Mouse (Mus musculus): ENCODE measurements at regions not wholly inside any gene's neighbourhood (a gene's known extent, or its start where the extent isn't known, plus 50 kb on each side); places are given as distances from the start of the nearest gene placed in this dataset.
A peak's percentile ranks its signal among the peaks of the same experiment; 100 is the strongest.

- no peak overlapping the region for H3K4me3 ChIP-seq (ENCODE audit: low read length)
- H3K36me3 ChIP-seq (ENCODE audit: control insufficient read depth, insufficient read depth) = no peaks in the 10 kb centered on the region
- no peak overlapping the region for H3K9ac ChIP-seq (ENCODE audit: low read length)
- no peak overlapping the region for H3K4me2 ChIP-seq (ENCODE audit: low read depth, low read length)
- no peaks in the 10 kb centered on the region for H3K27me3 ChIP-seq (ENCODE audit: control insufficient read depth, insufficient read depth, low read length)
- ATAC-seq (replicated peaks; ENCODE audit: extremely low read depth, insufficient read depth, low FRiP score) = no peak
- no peaks in the 10 kb centered on the region for H3K9me3 ChIP-seq (replicated peaks; ENCODE audit: control insufficient read depth, low read length)
- H3K4me1 ChIP-seq (ENCODE audit: control insufficient read depth, insufficient read depth, low read length) = no peaks in the 10 kb centered on the region
- 34% methylated on average over 3 of the region's 3 CpGs for WGBS
- H3K27ac ChIP-seq (ENCODE audit: low read length) = no peak overlapping the region
Observed at GRCm38 (mm10) chr15:11729381-11729780, 177.7 kb downstream of the Npr3 start.

- no peak overlapping the region for H3K4me2 ChIP-seq (ENCODE audit: low read depth, low read length)
- no peak overlapping the region for H3K27ac ChIP-seq (ENCODE audit: low read length)
- peak; percentile 84 for ATAC-seq (replicated peaks; ENCODE audit: extremely low read depth, insufficient read depth, low FRiP score)
- H3K27me3 ChIP-seq (ENCODE audit: control insufficient read depth, insufficient read depth, low read length) = no peaks in the 10 kb centered on the region
- H3K9ac ChIP-seq (ENCODE audit: low read length) = no peak overlapping the region
- H3K9me3 ChIP-seq (replicated peaks; ENCODE audit: control insufficient read depth, low read length) = no peaks in the 10 kb centered on the region
- H3K36me3 ChIP-seq (ENCODE audit: control insufficient read depth, insufficient read depth) = no peaks in the 10 kb centered on the region
- H3K4me3 ChIP-seq (ENCODE audit: low read length) = no peak overlapping the region
- WGBS = 41% methylated on average over 10 of the region's 10 CpGs
- H3K4me1 ChIP-seq (ENCODE audit: control insufficient read depth, insufficient read depth, low read length) = no peaks in the 10 kb centered on the region
Observed at GRCm38 (mm10) chr15:11725620-11726530, 181.2 kb downstream of the Npr3 start.

GRCm38 (mm10) chr15:11720645-11721044 is 186.4 kb downstream of the Npr3 start:
- no peaks in the 10 kb centered on the region for H3K27me3 ChIP-seq (ENCODE audit: control insufficient read depth, insufficient read depth, low read length)
- no peaks in the 10 kb centered on the region for H3K36me3 ChIP-seq (ENCODE audit: control insufficient read depth, insufficient read depth)
- H3K9me3 ChIP-seq (replicated peaks; ENCODE audit: control insufficient read depth, low read length) = no peaks in the 10 kb centered on the region
- WGBS = 64% methylated on average over 4 of the region's 4 CpGs
- no peak overlapping the region for H3K9ac ChIP-seq (ENCODE audit: low read length)
- H3K4me1 ChIP-seq (ENCODE audit: control insufficient read depth, insufficient read depth, low read length) = no peaks in the 10 kb centered on the region
- H3K27ac ChIP-seq (ENCODE audit: low read length) = no peak overlapping the region
- H3K4me2 ChIP-seq (ENCODE audit: low read depth, low read length) = no peak overlapping the region
- no peak overlapping the region for H3K4me3 ChIP-seq (ENCODE audit: low read length)
- no peak for ATAC-seq (replicated peaks; ENCODE audit: extremely low read depth, insufficient read depth, low FRiP score)

- no peak for ATAC-seq (replicated peaks; ENCODE audit: extremely low read depth, insufficient read depth, low FRiP score)
- Histone ChIP-seq H3K4me2 (ENCODE audit: low read depth, low read length) (no peak overlapping the region), H3K9ac (ENCODE audit: low read length) (no peak overlapping the region), H3K27me3 (ENCODE audit: control insufficient read depth, insufficient read depth, low read length) (no peaks in the 10 kb centered on the region), H3K4me1 (ENCODE audit: control insufficient read depth, insufficient read depth, low read length) (no peaks in the 10 kb centered on the region), H3K4me3 (ENCODE audit: low read length) (no peak overlapping the region), H3K27ac (ENCODE audit: low read length) (no peak overlapping the region), H3K9me3 (replicated peaks; ENCODE audit: control insufficient read depth, low read length) (no peaks in the 10 kb centered on the region), H3K36me3 (ENCODE audit: control insufficient read depth, insufficient read depth) (no peaks in the 10 kb centered on the region)
- 78% methylated on average over 11 of the region's 11 CpGs for WGBS
Observed at GRCm38 (mm10) chr15:11716168-11716842, 190.8 kb downstream of the Npr3 start.

GRCm38 (mm10) chr15:11712481-11713274 is 194.4 kb downstream of the Npr3 start:
- Histone ChIP-seq H3K4me2 (ENCODE audit: low read depth, low read length) (peak overlapping the region; percentile 5; the same call in 1 of the 2 replicates), H3K27me3 (ENCODE audit: control insufficient read depth, insufficient read depth, low read length) (no peaks in the 10 kb centered on the region), H3K4me1 (ENCODE audit: control insufficient read depth, insufficient read depth, low read length) (no peaks in the 10 kb centered on the region), H3K36me3 (ENCODE audit: control insufficient read depth, insufficient read depth) (no peaks in the 10 kb centered on the region), H3K9me3 (replicated peaks; ENCODE audit: control insufficient read depth, low read length) (no peaks in the 10 kb centered on the region), H3K27ac (ENCODE audit: low read length) (no peak overlapping the region), H3K9ac (ENCODE audit: low read length) (no peak overlapping the region), H3K4me3 (ENCODE audit: low read length) (no peak overlapping the region)
- ATAC-seq (replicated peaks; ENCODE audit: extremely low read depth, insufficient read depth, low FRiP score) = no peak
- 51% methylated on average over 16 of the region's 16 CpGs for WGBS

- no peak for ATAC-seq (replicated peaks; ENCODE audit: extremely low read depth, insufficient read depth, low FRiP score)
Observed at GRCm38 (mm10) chr15:11701246-11701645, 205.8 kb downstream of the Npr3 start.

GRCm38 (mm10) chr15:11699929-11700328 is 207.2 kb downstream of the Npr3 start:
- no peak for ATAC-seq (replicated peaks; ENCODE audit: extremely low read depth, insufficient read depth, low FRiP score)

More at GRCm38 (mm10) chr15:11701246-11701645, 205.8 kb downstream of the Npr3 start:
- Histone ChIP-seq H3K36me3 (ENCODE audit: control insufficient read depth, insufficient read depth) (no peaks in the 10 kb centered on the region), H3K27ac (ENCODE audit: low read length) (no peak overlapping the region), H3K4me2 (ENCODE audit: low read depth, low read length) (no peak overlapping the region), H3K9me3 (replicated peaks; ENCODE audit: control insufficient read depth, low read length) (no peaks in the 10 kb centered on the region), H3K4me1 (ENCODE audit: control insufficient read depth, insufficient read depth, low read length) (no peaks in the 10 kb centered on the region), H3K9ac (ENCODE audit: low read length) (no peak overlapping the region), H3K4me3 (ENCODE audit: low read length) (no peak overlapping the region), H3K27me3 (ENCODE audit: control insufficient read depth, insufficient read depth, low read length) (no peaks in the 10 kb centered on the region)
- WGBS = 59% methylated on average over 6 of the region's 6 CpGs

GRCm38 (mm10) chr15:11697060-11697459 is 210.0 kb downstream of the Npr3 start:
- H3K4me3 ChIP-seq (ENCODE audit: low read length) = no peak overlapping the region
- no peak overlapping the region for H3K9ac ChIP-seq (ENCODE audit: low read length)
- H3K27ac ChIP-seq (ENCODE audit: low read length) = no peak overlapping the region
- H3K27me3 ChIP-seq (ENCODE audit: control insufficient read depth, insufficient read depth, low read length) = no peaks in the 10 kb centered on the region
- whole genome bisulfite sequencing = 44% methylated on average over 3 of the region's 3 CpGs
- H3K36me3 ChIP-seq (ENCODE audit: control insufficient read depth, insufficient read depth) = no peaks in the 10 kb centered on the region
- no peaks in the 10 kb centered on the region for H3K9me3 ChIP-seq (replicated peaks; ENCODE audit: control insufficient read depth, low read length)
- no peak overlapping the region for H3K4me2 ChIP-seq (ENCODE audit: low read depth, low read length)
- no peaks in the 10 kb centered on the region for H3K4me1 ChIP-seq (ENCODE audit: control insufficient read depth, insufficient read depth, low read length)
- no peak for ATAC-seq (replicated peaks; ENCODE audit: extremely low read depth, insufficient read depth, low FRiP score)

More at GRCm38 (mm10) chr15:11699929-11700328, 207.2 kb downstream of the Npr3 start:
- WGBS = 84% methylated on average over 3 of the region's 3 CpGs
- Histone ChIP-seq H3K4me1 (ENCODE audit: control insufficient read depth, insufficient read depth, low read length) (no peaks in the 10 kb centered on the region), H3K27me3 (ENCODE audit: control insufficient read depth, insufficient read depth, low read length) (no peaks in the 10 kb centered on the region), H3K27ac (ENCODE audit: low read length) (no peak overlapping the region), H3K4me2 (ENCODE audit: low read depth, low read length) (no peak overlapping the region), H3K9me3 (replicated peaks; ENCODE audit: control insufficient read depth, low read length) (no peaks in the 10 kb centered on the region), H3K4me3 (ENCODE audit: low read length) (no peak overlapping the region), H3K36me3 (ENCODE audit: control insufficient read depth, insufficient read depth) (no peaks in the 10 kb centered on the region), H3K9ac (ENCODE audit: low read length) (no peak overlapping the region)

All from heart, embryonic 16.5 days (tissue).